Mouse (Mus musculus): ENCODE results near the gene Pde4c. TPM values are rescaled to one million over a fixed set of nuclear protein-coding genes. Genes with fewer than 3 reads are reported as not detected.

Pde4c gene
- polyA plus RNA-seq, 1 experiment from 2014 or later = 8.0 TPM

GRCm38 (mm10) chr8:70760775-70761406 is 37.4 kb downstream of the Pde4c start, which contains the start of gene Mpv17l2:
Gene Mpv17l2 (minus strand): TSS chr8:70760946.
- Histone ChIP-seq H3K4me1 (replicated peaks; ENCODE audit: insufficient read depth, low read length) (peaks cover 20% of the 10 kb centered on the region; the same call in 1 of the 2 replicates), H3K4me2 (ENCODE audit: low read length) (peak within 1 kb of the TSS; percentile 99), H3K4me3 (replicated peaks; ENCODE audit: low read depth, low read length) (peak within 1 kb of the TSS; percentile 62), H3K36me3 (ENCODE audit: insufficient read depth, low read length) (0 out of 2 replicates have a peak, but pooled peaks cover 11% of the 10 kb centered on the region), H3K9ac (ENCODE audit: low read depth, low read length) (peak within 1 kb of the TSS; percentile 82), H3K27me3 (ENCODE audit: insufficient read depth, low read length) (no peaks in the 10 kb centered on the region), H3K9me3 (replicated peaks; ENCODE audit: low read length) (no peaks in the 10 kb centered on the region), H3K27ac (peak within 1 kb of the TSS; percentile 83)
- no peak for TF ChIP-seq CTCF (IDR thresholded peaks at IDR 0.05; ENCODE audit: low read depth)
- DNase-seq (ENCODE audit: low spot score) (peak; percentile 100), ATAC-seq (replicated peaks; ENCODE audit: low FRiP score, low read depth) (peak; percentile 93)
- WGBS = under 1% methylated on average over 54 of the region's 55 CpGs

GRCm38 (mm10) chr8:70762118-70762517 is 38.6 kb downstream of the Pde4c start:
- H3K4me1 ChIP-seq (replicated peaks; ENCODE audit: insufficient read depth, low read length) = peaks cover 31% of the 10 kb centered on the region
- WGBS = 77% methylated on average over 1 of the region's 1 CpGs

GRCm38 (mm10) chr8:70763354-70763753 is 39.8 kb downstream of the Pde4c start:
- WGBS = 8% methylated on average over 3 of the region's 3 CpGs
- DNase-seq (ENCODE audit: low spot score) = no peak
- Histone ChIP-seq H3K36me3 (ENCODE audit: insufficient read depth, low read length) (peaks cover under 1% of the 10 kb centered on the region; the same call in 1 of the 2 replicates), H3K27me3 (ENCODE audit: insufficient read depth, low read length) (no peaks in the 10 kb centered on the region), H3K27ac (no peak overlapping the region), H3K4me1 (replicated peaks; ENCODE audit: insufficient read depth, low read length) (peaks cover 31% of the 10 kb centered on the region), H3K9me3 (replicated peaks; ENCODE audit: low read length) (no peaks in the 10 kb centered on the region), H3K4me3 (replicated peaks; ENCODE audit: low read depth, low read length) (no peak overlapping the region), H3K9ac (ENCODE audit: low read depth, low read length) (no peak overlapping the region), H3K4me2 (ENCODE audit: low read length) (no peak overlapping the region)
- ATAC-seq (replicated peaks; ENCODE audit: low FRiP score, low read depth) = no peak
- peak; percentile 85 for TF ChIP-seq CTCF (IDR thresholded peaks at IDR 0.05; ENCODE audit: low read depth)

More at GRCm38 (mm10) chr8:70762118-70762517, 38.6 kb downstream of the Pde4c start:
- TF ChIP-seq CTCF (IDR thresholded peaks at IDR 0.05; ENCODE audit: low read depth) = no peak
- no peak overlapping the region for H3K9ac ChIP-seq (ENCODE audit: low read depth, low read length)
- no peak overlapping the region for H3K27ac ChIP-seq
- H3K27me3 ChIP-seq (ENCODE audit: insufficient read depth, low read length) = no peaks in the 10 kb centered on the region
- H3K4me3 ChIP-seq (replicated peaks; ENCODE audit: low read depth, low read length) = no peak overlapping the region
- no peak for DNase-seq (ENCODE audit: low spot score)
- H3K9me3 ChIP-seq (replicated peaks; ENCODE audit: low read length) = no peaks in the 10 kb centered on the region
- H3K36me3 ChIP-seq (ENCODE audit: insufficient read depth, low read length) = 0 out of 2 replicates have a peak, but pooled peaks cover 6% of the 10 kb centered on the region
- ATAC-seq (replicated peaks; ENCODE audit: low FRiP score, low read depth) = no peak
- no peak overlapping the region for H3K4me2 ChIP-seq (ENCODE audit: low read length)

GRCm38 (mm10) chr8:70764026-70764425 is 40.5 kb downstream of the Pde4c start:
- no peak overlapping the region for H3K4me3 ChIP-seq (replicated peaks; ENCODE audit: low read depth, low read length)
- H3K27ac ChIP-seq = no peak overlapping the region
- WGBS = 88% methylated on average over 8 of the region's 8 CpGs
- TF ChIP-seq CTCF (IDR thresholded peaks at IDR 0.05; ENCODE audit: low read depth) = no peak
- DNase-seq (ENCODE audit: low spot score) (no peak), ATAC-seq (replicated peaks; ENCODE audit: low FRiP score, low read depth) (no peak)
- no peaks in the 10 kb centered on the region for H3K27me3 ChIP-seq (ENCODE audit: insufficient read depth, low read length)
- no peak overlapping the region for H3K4me2 ChIP-seq (ENCODE audit: low read length)
- no peak overlapping the region for H3K9ac ChIP-seq (ENCODE audit: low read depth, low read length)
- H3K4me1 ChIP-seq (replicated peaks; ENCODE audit: insufficient read depth, low read length) = peaks cover 26% of the 10 kb centered on the region
- no peaks in the 10 kb centered on the region for H3K9me3 ChIP-seq (replicated peaks; ENCODE audit: low read length)
- peaks cover 4% of the 10 kb centered on the region; the same call in 1 of the 2 replicates for H3K36me3 ChIP-seq (ENCODE audit: insufficient read depth, low read length)

- TF ChIP-seq CTCF (IDR thresholded peaks at IDR 0.05; ENCODE audit: low read depth) = no peak
- no peak overlapping the region for H3K9ac ChIP-seq (ENCODE audit: low read depth, low read length)
- H3K27me3 ChIP-seq (ENCODE audit: insufficient read depth, low read length) = no peaks in the 10 kb centered on the region
- no peak for DNase-seq (ENCODE audit: low spot score)
- peaks cover 24% of the 10 kb centered on the region for H3K4me1 ChIP-seq (replicated peaks; ENCODE audit: insufficient read depth, low read length)
- H3K27ac ChIP-seq = no peak overlapping the region
- no peak overlapping the region for H3K4me3 ChIP-seq (replicated peaks; ENCODE audit: low read depth, low read length)
- WGBS = 85% methylated on average over 13 of the region's 13 CpGs
- no peaks in the 10 kb centered on the region for H3K9me3 ChIP-seq (replicated peaks; ENCODE audit: low read length)
- no peak overlapping the region for H3K4me2 ChIP-seq (ENCODE audit: low read length)
- H3K36me3 ChIP-seq (ENCODE audit: insufficient read depth, low read length) = peaks cover 4% of the 10 kb centered on the region; the same call in 1 of the 2 replicates
- no peak for ATAC-seq (replicated peaks; ENCODE audit: low FRiP score, low read depth)
Observed at GRCm38 (mm10) chr8:70764676-70765075, 41.2 kb downstream of the Pde4c start.

GRCm38 (mm10) chr8:70765329-70765728 is 41.8 kb downstream of the Pde4c start:
- peak overlapping the region; percentile 40; the same call in 1 of the 2 replicates for H3K4me3 ChIP-seq (replicated peaks; ENCODE audit: low read depth, low read length)
- peaks cover 4% of the 10 kb centered on the region; the same call in 1 of the 2 replicates for H3K36me3 ChIP-seq (ENCODE audit: insufficient read depth, low read length)
- no peak for TF ChIP-seq CTCF (IDR thresholded peaks at IDR 0.05; ENCODE audit: low read depth)
- no peaks in the 10 kb centered on the region for H3K27me3 ChIP-seq (ENCODE audit: insufficient read depth, low read length)
- peak overlapping the region; percentile 91 for H3K4me2 ChIP-seq (ENCODE audit: low read length)
- H3K9ac ChIP-seq (ENCODE audit: low read depth, low read length) = peak overlapping the region; percentile 61; the same call in 1 of the 2 replicates
- peaks cover 17% of the 10 kb centered on the region for H3K4me1 ChIP-seq (replicated peaks; ENCODE audit: insufficient read depth, low read length)
- no peak for ATAC-seq (replicated peaks; ENCODE audit: low FRiP score, low read depth)
- H3K27ac ChIP-seq = no peak overlapping the region
- DNase-seq (ENCODE audit: low spot score) = no peak
- WGBS = 74% methylated on average over 9 of the region's 9 CpGs
- H3K9me3 ChIP-seq (replicated peaks; ENCODE audit: low read length) = no peaks in the 10 kb centered on the region

Measured in kidney, postnatal 0 days (tissue).